Mouse (Mus musculus): ENCODE results near the gene Chuk.

The Chuk gene

GRCm38 (mm10) chr19:44042121-44042520 is 65.2 kb downstream of the Chuk start:
- DNase-seq (ENCODE audit: low read depth, low spot score): no peak

GRCm38 (mm10) chr19:44033396-44033795 is 73.9 kb downstream of the Chuk start:
- DNase-seq (ENCODE audit: low read depth, low spot score): no peak

- DNase-seq (ENCODE audit: low read depth, low spot score): no peak
These were observed 75.1 kb downstream of the Chuk start for GRCm38 (mm10) chr19:44032046-44032744.

DNA sequence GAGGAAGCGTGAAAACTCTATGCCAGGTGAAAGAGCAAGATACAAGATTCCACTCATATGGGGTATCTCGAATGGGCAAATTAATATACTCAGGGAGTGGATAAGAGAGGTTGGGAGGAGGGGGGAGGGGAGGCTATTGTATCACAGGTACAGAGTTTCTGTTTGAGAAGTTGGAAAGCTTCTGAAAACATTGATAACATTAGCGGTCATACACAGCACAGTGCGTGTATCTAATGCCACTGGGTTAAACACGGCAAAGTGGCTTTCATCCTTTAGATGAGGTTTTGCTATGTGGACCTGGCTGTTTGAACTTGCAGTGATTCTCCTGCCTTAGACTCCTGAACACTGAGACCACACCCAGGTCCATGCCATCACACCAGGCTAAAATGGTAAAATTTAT is 77.3 kb downstream of the Chuk start:
- no peak for DNase-seq (ENCODE audit: low read depth, low spot score)

DNA sequence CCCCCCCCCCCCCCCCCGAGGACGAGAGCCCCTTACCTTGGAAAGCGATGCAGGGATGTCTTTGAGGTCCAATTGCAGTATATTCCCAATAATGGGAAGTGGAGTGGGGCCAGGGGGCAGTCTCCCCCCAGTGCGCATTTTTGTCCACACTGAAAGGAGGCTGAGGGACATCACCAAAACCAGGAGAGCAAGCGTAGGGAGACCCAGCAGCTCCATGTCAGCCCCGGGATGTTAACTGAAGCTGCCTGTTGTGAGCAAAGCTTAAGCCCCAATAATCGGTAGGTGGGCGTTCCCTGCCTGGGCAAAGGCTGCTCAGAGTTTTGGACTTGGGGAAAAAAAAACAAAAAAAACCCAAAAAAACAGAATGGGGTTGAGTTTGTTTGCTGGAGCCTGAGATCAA is 78.3 kb downstream of the Chuk start, which contains the start of gene Cyp2c23:
TSS of gene Cyp2c23 (minus strand) at position 237 of the 400 bp plus-strand sequence.
- no peak for DNase-seq (ENCODE audit: low read depth, low spot score)

DNA sequence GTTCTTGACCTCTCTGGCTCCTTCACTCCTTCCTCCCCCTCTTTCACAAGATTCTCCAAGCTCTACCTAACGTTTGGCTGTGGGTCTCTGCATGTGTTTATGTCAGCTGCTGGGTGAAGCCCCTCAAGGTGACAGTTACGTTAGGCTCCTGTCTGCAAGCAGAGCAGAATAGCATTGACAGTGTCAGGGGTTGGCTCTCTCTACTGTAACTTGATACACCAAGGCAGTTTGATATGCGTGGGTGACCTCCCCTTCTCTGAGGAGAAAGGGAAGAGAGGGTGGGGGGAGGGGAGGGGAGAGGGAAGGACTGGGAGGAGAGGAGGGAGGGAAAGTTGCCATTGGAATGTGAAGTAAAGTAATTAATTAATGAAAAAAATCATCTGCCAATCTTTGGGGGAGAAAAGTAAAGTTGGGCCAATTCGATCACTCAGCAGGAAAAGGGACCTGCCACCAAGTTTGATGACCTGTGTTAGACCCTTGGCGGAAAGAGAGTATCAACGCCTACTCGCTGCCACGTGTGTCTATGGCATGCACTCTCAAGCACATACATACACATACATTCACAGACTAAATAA is 80.2 kb downstream of the Chuk start:
- DNase-seq (ENCODE audit: low read depth, low spot score): no peak

DNA sequence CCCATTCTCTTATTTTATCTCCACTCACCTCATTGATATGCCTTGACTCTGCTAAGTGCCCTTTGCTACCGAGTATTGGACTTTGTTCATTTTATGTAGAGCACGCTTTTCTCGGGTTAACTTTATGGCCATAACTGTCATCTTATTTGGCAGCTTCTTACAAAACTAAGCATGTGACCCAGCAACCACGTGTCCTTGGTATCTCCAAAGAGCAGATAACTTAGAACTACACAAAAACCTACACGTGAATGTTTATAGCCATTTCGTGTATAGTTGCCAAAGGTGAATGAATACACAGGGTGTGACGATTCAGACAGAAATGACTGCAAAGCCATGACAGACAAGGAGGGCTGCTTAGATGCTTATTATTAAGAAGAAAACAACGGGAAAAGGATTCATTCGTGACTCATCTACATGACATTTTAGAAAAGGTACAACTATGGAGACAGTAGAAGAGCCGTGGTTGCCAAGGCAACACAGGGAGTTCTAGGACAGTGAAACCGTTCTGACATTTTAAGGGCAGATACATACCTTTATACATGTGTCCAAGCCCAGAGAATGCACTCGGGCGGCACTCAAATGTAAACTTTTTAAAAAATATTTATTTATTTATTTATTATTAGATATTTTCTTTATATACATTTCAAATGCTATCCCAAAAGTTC is 82.2 kb downstream of the Chuk start:
- DNase-seq (ENCODE audit: low read depth, low spot score): no peak
